Mouse (Mus musculus): Measurements from ENCODE around the gene Pbrm1.

Pbrm1 gene

DNA sequence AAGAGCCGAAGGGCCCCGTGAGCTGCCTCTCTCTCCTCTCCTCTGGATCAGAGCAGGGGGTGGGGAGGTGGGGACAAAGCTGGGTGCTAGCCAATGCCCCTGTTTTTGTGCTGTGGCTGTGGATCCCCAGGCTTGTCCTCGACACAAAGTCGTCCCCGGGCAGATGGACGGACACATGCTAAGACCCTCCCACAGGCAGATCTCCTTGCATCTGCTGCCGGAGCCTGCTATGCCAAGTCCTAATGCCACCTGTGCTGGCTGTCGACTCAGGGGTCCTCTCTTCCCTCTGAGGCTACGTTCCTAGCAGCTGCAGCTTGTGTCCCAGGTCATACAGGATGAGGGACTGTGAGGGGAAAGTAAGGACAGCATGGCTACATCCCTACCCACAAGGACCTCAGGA lies 147.9 kb downstream of the Pbrm1 start:
- DNase-seq (ENCODE audit: low spot score) = no peak

DNA sequence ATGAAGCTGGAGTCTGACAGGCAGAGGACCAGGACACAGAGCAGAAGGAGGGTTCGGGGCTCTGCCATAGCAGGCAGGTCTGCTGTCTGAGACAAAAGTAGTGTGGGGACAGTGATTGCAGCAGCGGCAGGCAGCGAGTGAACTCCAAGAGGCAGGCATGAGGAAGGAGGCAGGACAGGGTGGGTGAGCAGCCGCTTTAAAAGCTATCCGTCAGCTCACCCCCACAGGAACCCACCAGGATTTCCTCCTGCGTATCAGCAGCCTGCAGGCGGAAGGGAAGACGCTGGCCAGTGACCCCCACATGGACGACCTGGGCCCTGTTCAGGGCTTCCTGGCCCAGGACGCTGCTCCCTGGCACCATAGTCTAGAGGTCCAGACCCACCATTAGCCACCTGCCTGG lies 149.5 kb downstream of the Pbrm1 start, which contains the start of gene Stab1:
Gene Stab1, minus strand, starts transcription at position 217 of the 400 bp plus-strand sequence.
- no peak for DNase-seq (ENCODE audit: low spot score)

DNA sequence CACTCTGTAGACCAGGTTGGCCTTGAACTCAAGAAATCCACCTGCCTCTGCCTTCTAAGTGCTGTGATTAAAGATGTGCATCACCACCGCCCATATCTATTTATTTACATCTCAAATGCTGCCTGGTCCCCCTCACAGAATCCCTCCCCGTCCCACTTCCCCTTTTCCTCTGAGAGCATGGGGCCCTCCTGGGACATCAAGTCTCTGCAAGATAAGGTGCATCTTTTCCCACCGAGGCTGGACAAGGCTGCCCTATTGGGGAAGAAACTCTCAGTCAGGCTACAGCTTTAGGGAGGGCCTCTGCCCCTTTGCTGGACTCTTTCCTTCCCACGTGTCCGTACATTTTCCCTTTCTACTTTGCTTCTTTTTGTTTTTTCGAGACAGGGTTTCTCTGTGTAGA lies 150.6 kb downstream of the Pbrm1 start:
- no peak for DNase-seq (ENCODE audit: low spot score)

DNA sequence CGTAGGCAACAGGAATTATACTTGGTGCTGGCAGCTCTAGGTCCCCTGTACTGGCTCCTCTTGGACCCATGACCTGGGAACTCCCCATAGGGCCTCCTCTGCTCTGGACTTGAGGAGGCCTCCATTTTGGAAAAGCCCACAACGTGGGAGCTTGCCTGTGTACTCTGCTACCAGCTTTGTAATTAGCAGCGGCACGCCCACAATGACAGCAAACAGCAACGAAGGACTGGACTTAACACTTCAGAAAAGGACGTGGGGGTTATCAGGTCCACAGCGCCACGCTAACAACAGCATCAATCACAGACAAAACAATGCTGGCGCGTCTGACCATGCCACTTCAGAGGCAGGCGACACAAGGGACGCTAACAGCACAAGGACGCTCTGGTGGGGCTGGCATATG lies 152.0 kb downstream of the Pbrm1 start:
- no peak for DNase-seq (ENCODE audit: low spot score)
